Mouse (Mus musculus): ENCODE data around the gene Ntmt1. TPM values are rescaled to one million over a fixed set of nuclear protein-coding genes. Genes with fewer than 3 reads are reported as not detected.
A peak's percentile ranks its signal among the peaks of the same experiment; 100 is the strongest.

Gene Ntmt1
- polyA plus RNA-seq, 1 experiment from 2014 or later: 30.2 TPM

- no peaks in the 10 kb centered on the region for H3K9me3 ChIP-seq (ENCODE audit: low read length)
- no peak for TF ChIP-seq CTCF (IDR thresholded peaks at IDR 0.05; ENCODE audit: low read depth)
- TF ChIP-seq EP300 (IDR thresholded peaks at IDR 0.05; ENCODE audit: low read depth): no peak
Observed at GRCm38 (mm10) chr2:30766446-30766845, 41.2 kb upstream of the Ntmt1 start.

DNA sequence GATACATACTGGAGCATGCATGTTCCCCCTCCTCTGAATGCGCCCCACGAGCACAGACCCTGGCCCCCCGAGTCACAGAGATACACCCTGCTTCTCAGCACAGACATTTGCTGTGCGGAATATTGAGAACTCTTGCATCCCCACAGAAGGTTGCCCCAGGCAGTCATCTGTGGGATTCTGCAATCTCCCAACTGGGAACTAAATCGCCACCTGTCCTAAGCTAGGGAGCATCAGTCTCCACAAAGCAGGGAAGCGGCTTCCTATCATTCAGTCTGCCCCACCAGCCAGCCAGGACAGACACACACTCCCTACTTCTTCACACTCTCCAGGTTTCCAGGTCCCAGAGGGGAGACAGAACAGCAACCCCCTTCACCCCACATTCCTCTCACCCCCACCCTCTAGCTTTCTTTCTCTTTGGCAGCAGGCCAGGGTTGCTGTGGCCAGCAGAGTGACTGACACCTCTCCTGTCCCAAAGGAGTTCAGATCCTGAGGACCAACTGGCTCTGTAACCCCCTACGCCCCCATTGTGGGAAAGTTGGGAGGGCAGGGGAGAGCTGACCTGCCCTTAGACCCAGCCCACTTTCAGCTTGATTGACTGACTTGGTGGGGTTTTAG, 39.9 kb upstream of the Ntmt1 start:
- 80% methylated on average over 7 of the region's 7 CpGs for WGBS (ENCODE audit: insufficient replicate concordance)
- Histone ChIP-seq H3K9me3 (ENCODE audit: low read length) (no peaks in the 10 kb centered on the region), H3K4me3 (ENCODE audit: low read depth, low read length) (no peak overlapping the region), H3K27me3 (ENCODE audit: insufficient read depth, low read length) (no peaks in the 10 kb centered on the region), H3K4me1 (ENCODE audit: insufficient read depth) (peaks cover 23% of the 10 kb centered on the region), H3K9ac (replicated peaks) (no peak overlapping the region), H3K27ac (ENCODE audit: low read depth) (no peak overlapping the region), H3K36me3 (replicated peaks; ENCODE audit: insufficient read depth, low read length) (no peaks in the 10 kb centered on the region), H3K4me2 (ENCODE audit: low read depth, low read length) (no peak overlapping the region)
- no peak for TF ChIP-seq CTCF (IDR thresholded peaks at IDR 0.05; ENCODE audit: low read depth)
- no peak for TF ChIP-seq EP300 (IDR thresholded peaks at IDR 0.05; ENCODE audit: low read depth)
- DNase-seq: no peak
- no peak for ATAC-seq

More at GRCm38 (mm10) chr2:30766446-30766845, 41.2 kb upstream of the Ntmt1 start:
- no peak overlapping the region for H3K4me2 ChIP-seq (ENCODE audit: low read depth, low read length)
- H3K9ac ChIP-seq (replicated peaks): no peak overlapping the region
- H3K27me3 ChIP-seq (ENCODE audit: insufficient read depth, low read length): no peaks in the 10 kb centered on the region
- no peaks in the 10 kb centered on the region for H3K36me3 ChIP-seq (replicated peaks; ENCODE audit: insufficient read depth, low read length)
- WGBS (ENCODE audit: insufficient replicate concordance): 77% methylated on average over 5 of the region's 5 CpGs
- ATAC-seq (no peak), DNase-seq (no peak)
- peaks cover 16% of the 10 kb centered on the region for H3K4me1 ChIP-seq (ENCODE audit: insufficient read depth)
- H3K27ac ChIP-seq (ENCODE audit: low read depth): no peak overlapping the region
- H3K4me3 ChIP-seq (ENCODE audit: low read depth, low read length): no peak overlapping the region

DNA sequence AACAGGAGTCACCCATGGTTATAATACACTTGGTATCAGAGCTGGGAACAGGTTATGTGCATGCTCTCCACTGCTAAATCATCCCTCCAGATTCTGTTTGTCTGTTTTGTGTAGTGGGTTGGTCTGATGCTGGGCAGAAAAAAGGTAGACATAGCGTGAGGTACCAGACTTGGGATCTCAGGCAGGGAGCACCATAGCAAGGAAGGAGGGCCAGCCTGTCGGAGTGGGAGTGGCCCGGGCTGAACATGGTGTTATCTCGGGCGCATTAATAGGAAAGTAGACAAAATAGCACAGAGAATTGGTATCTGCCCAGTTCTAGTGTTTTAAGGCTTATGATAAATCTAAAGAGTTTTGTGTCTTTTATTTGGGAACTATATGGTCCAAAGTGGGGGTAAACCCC, 39.1 kb upstream of the Ntmt1 start:
- Histone ChIP-seq H3K9ac (replicated peaks) (no peak overlapping the region), H3K4me3 (ENCODE audit: low read depth, low read length) (no peak overlapping the region), H3K27ac (ENCODE audit: low read depth) (no peak overlapping the region), H3K4me2 (ENCODE audit: low read depth, low read length) (no peak overlapping the region), H3K9me3 (ENCODE audit: low read length) (no peaks in the 10 kb centered on the region), H3K4me1 (ENCODE audit: insufficient read depth) (peaks cover 31% of the 10 kb centered on the region), H3K36me3 (replicated peaks; ENCODE audit: insufficient read depth, low read length) (no peaks in the 10 kb centered on the region), H3K27me3 (ENCODE audit: insufficient read depth, low read length) (no peaks in the 10 kb centered on the region)
- DNase-seq: no peak
- ATAC-seq: no peak
- WGBS (ENCODE audit: insufficient replicate concordance): 46% methylated on average over 5 of the region's 5 CpGs
- no peak for TF ChIP-seq EP300 (IDR thresholded peaks at IDR 0.05; ENCODE audit: low read depth)
- no peak for TF ChIP-seq CTCF (IDR thresholded peaks at IDR 0.05; ENCODE audit: low read depth)

DNA sequence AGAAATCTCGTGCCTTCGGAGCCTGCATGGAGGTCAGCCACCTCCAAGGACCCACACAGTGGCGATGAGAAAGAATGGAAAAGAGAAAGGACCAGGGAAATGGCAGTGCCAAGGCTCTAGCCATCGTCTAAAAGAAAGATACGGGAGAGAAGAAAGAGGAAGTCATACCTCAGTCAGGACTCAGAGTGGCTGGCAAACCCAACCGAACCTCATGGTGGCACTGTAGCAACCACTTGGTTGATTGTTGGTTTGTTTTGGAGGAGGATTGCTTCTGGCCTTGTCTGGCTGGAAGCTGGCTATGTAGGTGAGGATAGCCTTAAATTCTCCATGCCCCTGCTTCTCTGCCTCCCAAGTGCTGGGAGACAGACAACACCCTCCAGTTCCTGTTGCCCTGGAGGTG, 38.4 kb upstream of the Ntmt1 start:
- WGBS (ENCODE audit: insufficient replicate concordance): 33% methylated on average over 6 of the region's 6 CpGs
- no peaks in the 10 kb centered on the region for H3K36me3 ChIP-seq (replicated peaks; ENCODE audit: insufficient read depth, low read length)
- TF ChIP-seq EP300 (IDR thresholded peaks at IDR 0.05; ENCODE audit: low read depth) (no peak), CTCF (IDR thresholded peaks at IDR 0.05; ENCODE audit: low read depth) (peak; percentile 66)
- no peak overlapping the region for H3K9ac ChIP-seq (replicated peaks)
- no peak for DNase-seq
- no peak overlapping the region for H3K4me3 ChIP-seq (ENCODE audit: low read depth, low read length)
- no peaks in the 10 kb centered on the region for H3K9me3 ChIP-seq (ENCODE audit: low read length)
- H3K27me3 ChIP-seq (ENCODE audit: insufficient read depth, low read length): no peaks in the 10 kb centered on the region
- H3K27ac ChIP-seq (ENCODE audit: low read depth): 0 out of 2 replicates have a peak overlapping the region, but pooled peaks have one; percentile 25
- peaks cover 36% of the 10 kb centered on the region for H3K4me1 ChIP-seq (ENCODE audit: insufficient read depth)
- peak overlapping the region; percentile 16; the same call in 1 of the 2 replicates for H3K4me2 ChIP-seq (ENCODE audit: low read depth, low read length)
- no peak for ATAC-seq

DNA sequence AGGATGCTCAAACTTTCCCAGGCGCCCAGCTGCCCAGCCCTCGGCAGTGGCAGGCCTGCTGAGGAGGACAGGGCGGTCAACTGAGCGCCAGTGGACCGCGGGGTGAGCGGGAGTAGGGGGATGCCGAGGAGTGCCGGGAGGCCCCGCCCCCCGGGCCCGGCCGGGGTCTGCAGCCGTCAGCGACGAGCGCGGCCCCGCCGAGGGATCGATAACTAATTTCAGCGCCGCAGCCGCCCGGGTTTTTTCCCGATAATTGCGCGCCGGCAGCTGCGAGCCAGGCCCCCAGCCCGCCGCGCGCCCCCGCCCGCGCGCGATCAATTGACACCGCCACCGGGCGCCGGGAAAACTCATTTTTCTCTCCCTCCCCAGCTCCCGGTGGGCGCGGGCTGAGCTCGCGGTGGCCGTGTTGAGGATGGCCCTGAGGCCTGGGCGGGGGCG, 36.2 kb upstream of the Ntmt1 start:
- Histone ChIP-seq H3K9me3 (ENCODE audit: low read length) (no peaks in the 10 kb centered on the region), H3K9ac (replicated peaks) (peak overlapping the region; percentile 67), H3K4me2 (ENCODE audit: low read depth, low read length) (peak overlapping the region; percentile 90), H3K27me3 (ENCODE audit: insufficient read depth, low read length) (no peaks in the 10 kb centered on the region), H3K4me1 (ENCODE audit: insufficient read depth) (peaks cover 36% of the 10 kb centered on the region), H3K27ac (ENCODE audit: low read depth) (peak overlapping the region; percentile 88), H3K4me3 (ENCODE audit: low read depth, low read length) (peak overlapping the region; percentile 54), H3K36me3 (replicated peaks; ENCODE audit: insufficient read depth, low read length) (no peaks in the 10 kb centered on the region)
- 1% methylated on average over 50 of the region's 51 CpGs for WGBS (ENCODE audit: insufficient replicate concordance)
- TF ChIP-seq EP300 (IDR thresholded peaks at IDR 0.05; ENCODE audit: low read depth) (no peak), CTCF (IDR thresholded peaks at IDR 0.05; ENCODE audit: low read depth) (no peak)
- peak; percentile 45 for DNase-seq
- ATAC-seq: peak; percentile 6; the same call in 1 of the 2 replicates

DNA sequence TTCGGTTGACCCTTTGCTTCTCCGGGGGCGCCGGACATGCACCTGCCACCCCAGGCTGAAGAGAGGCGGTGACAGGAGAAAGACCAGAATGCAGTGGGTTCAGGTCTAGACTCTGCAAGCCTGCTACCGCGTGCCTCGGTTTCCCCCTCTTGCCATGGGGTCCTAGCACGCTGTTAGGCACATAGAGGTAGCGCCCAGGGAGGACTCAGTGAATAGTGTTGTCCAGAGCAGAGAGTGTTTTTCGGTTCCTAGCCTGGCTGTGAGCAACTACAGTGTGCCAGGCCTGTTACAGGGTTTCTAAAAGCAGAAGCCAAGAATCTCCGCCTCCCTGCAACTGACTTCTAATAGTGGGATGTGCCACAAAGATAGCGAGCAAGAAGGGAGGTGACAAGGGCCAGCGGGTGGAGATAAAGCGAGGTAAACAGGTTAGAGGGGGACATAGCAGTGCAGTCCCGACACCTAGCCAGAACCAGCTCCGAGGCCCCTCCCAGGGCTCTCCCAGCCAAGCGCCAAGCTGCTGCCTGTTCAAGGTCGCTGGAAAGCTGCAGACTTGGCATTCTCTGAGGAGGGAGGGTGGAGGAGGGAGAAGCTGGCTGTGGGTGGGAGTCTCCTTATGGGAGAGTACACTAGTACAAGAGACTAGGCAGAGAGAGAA, 35.7 kb upstream of the Ntmt1 start:
- ATAC-seq: peak; percentile 91
- peak; percentile 80 for DNase-seq
- no peaks in the 10 kb centered on the region for H3K36me3 ChIP-seq (replicated peaks; ENCODE audit: insufficient read depth, low read length)
- H3K4me1 ChIP-seq (ENCODE audit: insufficient read depth): peaks cover 36% of the 10 kb centered on the region
- no peaks in the 10 kb centered on the region for H3K9me3 ChIP-seq (ENCODE audit: low read length)
- H3K9ac ChIP-seq (replicated peaks): peak overlapping the region; percentile 67
- TF ChIP-seq CTCF (IDR thresholded peaks at IDR 0.05; ENCODE audit: low read depth) (no peak), EP300 (IDR thresholded peaks at IDR 0.05; ENCODE audit: low read depth) (peak; percentile 95)
- no peaks in the 10 kb centered on the region for H3K27me3 ChIP-seq (ENCODE audit: insufficient read depth, low read length)
- H3K27ac ChIP-seq (ENCODE audit: low read depth): peak overlapping the region; percentile 88
- H3K4me3 ChIP-seq (ENCODE audit: low read depth, low read length): peak overlapping the region; percentile 54
- H3K4me2 ChIP-seq (ENCODE audit: low read depth, low read length): peak overlapping the region; percentile 90
- 1% methylated on average over 16 of the region's 19 CpGs for WGBS (ENCODE audit: insufficient replicate concordance)

Data from liver, postnatal 0 days (tissue).